Mouse (Mus musculus) thymus, postnatal 10 days (tissue): ENCODE results near the gene Hes2.
A peak's percentile ranks its signal among the peaks of the same experiment; 100 is the strongest.

Source experiments
- DNase-seq, 2 experiments: peaks; one replicate each; pipeline ENCODE4 v3.0.0; 2021; ENCODE audit warnings: low spot score in 2 of 2

The Hes2 gene

DNA sequence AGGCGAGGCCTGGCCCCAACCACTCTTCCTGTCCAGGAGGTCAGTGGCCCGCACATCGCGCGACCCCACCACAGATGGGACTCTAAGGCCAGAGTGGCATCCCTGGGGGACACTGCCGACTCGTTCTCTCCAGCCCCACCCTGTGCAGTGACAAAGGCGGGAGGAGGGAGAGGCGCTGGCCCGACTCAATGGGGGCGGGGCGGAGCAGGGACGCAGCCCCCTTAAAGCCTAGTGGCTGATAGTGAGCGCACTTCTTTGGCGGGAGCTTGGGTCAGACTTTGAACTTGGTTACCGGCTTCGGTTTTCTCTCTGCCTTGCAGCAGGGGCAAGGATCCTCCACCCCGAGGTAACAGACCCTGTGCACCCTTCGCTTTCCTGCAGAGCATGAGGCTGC, 615 bp downstream of the Hes2 start:
- no peak for DNase-seq

DNA sequence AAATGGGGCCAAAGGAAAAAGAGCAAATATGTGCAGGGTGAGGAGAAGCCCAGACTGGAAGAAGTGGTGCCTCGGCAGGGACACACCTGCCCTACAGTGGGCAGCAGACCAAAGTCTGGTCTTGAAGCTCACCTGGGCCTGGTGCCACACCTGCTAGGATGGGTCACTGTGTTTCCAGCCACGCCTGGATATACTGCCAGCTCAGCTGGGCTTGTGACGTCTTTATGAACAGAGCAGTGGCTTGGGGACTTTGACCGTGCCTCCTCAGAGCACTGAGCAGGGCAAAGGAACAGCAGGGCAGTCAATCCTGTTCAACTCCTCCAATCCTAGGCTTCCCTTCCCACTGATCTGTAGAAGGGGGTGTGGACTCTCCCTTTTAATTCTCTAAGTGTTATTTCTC, 2.1 kb downstream of the Hes2 start:
- no peak for DNase-seq

DNA sequence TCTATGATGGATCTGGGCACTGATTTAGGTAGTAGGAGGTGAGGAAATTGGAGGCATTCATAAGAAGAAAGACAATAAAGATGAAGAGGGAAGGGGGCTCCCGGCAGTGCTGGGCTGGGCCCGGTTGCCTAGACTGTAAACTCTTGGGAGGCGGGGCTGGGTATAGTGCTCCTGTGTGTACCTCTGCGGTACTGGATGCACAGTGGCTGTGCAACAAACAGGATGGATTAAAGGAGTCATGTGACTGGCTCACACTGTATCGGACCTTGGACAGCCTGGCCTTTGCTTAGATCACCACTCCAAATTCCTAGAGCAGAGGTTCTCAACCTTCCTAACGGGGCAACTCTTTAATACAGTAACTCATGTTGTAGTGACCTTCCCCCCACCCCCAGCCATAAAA, 2.9 kb downstream of the Hes2 start:
- DNase-seq, result no peak

DNA sequence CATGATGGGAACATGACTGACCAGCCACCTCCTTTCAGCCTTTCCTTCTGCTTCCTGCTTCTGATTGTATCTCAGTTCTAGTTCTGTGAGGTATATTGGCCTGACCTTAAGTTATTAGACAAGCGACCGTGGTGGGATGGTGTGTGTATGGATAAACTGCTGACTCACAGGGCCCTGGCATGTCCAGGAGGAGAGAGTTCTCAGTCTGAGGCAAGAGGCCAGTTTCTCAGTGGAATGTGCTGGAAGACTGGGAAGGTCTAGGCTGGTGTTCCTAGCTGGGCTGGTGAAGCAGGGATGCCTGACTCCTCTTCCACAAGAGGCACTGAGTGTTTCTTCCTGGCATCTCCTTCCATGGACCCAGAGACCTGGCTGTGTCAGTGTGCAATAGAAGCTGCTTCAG, 4.1 kb downstream of the Hes2 start:
- no peak for DNase-seq

DNA sequence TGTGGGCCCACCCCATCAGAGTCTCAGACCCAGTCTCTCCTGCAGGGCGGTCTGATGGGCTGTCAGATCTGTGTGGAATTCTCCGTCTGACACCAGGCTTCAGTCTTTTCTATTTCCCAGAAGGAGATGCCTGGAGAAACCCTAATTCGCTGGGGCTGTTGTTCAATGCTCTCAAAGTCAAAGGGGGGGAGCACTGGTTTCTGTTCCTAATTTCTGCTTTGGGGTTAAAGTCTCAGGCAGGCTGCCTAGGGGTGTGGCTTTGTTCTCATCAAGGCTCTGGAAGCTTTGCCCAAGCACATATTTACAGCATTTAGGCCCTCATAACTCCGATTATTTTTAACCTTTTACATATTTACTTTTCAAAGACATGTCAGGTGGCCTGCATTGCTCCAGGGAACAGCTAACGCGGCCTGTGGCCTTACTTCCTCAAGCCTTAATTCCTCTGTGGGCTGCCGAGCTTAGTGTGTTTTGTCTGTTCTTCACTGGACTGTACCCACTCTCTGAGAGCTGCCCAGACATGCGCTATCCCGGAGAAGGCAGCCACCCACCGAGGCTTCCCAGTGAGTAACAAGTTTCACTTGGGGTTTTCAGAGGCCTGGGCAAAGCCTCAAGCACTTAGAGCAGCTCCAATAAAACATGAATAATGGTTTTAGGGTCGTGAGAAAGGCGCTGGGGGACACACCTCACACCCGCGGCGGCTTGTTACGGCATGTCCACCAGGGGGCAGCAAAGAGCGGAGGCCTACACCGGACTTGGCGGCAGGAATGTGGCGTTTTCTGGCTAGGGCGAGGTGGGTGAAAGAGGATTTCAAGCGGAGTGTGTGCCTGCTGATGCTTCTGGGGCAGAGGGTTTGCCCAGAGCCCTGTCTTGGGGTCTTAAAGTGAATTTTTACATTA, 6.6 kb downstream of the Hes2 start:
- peak; percentile 37 to 84 for DNase-seq

DNA sequence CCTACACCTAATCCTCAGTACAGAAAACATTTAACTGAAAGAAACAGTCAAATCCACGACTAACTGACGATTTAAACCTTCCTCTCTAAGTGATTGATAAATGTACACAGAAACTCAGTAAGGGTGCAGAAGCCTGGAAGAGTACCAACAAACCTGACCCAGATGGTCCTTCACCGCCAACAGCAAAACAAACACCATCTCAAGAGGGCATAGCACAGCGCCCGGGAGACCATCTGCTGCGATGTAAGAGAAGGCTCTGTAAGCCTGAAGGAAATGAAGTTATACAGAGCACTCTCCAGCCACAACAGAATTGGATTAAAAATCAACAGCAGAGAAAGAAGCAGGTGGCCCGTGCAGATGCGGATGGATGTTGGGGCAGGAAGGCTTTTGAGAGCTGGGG, 9.4 kb downstream of the Hes2 start:
- no peak for DNase-seq

DNA sequence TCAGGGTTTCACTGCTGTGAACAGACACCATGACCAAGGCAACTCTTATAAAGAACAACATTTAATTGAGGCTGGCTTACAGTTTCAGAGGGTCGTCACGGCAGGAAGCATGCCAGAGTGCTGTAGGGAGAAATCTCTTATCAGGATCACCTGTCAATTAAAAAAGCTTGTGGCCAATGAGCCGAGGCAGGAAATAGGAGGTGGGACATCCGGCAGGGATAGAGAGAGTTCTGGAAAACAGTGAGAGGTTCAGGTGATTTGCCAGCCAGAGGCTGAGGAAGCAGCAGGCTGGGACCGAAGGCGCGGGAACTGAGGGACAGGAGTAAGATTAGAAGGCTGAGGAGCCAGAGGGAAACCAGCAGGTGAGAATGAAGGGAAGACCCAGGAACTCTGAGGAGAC, 10.4 kb downstream of the Hes2 start:
- no peak for DNase-seq

DNA sequence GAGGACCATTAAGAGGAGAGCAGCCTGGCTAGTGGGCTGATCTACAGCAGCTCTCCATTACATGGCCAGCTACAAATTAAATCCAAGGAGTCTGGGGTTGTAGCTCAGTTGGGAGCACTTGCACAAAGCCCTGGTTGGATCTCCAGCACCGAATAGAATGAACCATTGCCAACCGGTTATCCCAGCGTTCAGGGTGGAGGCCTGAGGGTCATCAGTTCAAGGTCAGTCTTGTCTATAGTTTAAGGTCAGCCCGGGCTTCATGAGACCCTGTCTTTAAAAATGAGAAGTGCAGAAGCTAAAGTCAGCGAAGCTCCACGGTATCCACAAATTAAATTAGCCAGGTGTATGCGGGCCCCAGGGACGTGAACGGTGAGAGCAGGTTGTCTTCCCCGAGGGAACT, 11.6 kb downstream of the Hes2 start:
- DNase-seq, result no peak

DNA sequence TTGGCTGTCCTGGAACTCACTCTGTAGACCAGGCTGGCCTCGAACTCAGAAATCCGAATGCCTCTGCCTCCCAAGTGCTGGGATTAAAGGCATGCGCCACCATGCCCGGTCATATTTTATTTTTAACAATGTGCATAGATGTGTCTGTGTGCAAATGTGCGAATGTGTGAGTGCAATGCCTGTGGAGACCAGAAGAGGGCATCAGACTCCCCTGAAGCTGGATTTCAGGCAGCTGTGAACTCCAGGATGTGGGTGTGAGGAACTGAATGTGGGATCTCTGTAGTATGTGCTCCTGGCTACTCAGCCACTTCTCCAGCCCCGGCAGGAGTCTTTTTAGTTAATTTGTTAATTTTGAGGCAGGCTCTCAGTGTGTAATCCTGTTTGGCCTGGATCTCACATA, 12.9 kb downstream of the Hes2 start:
- DNase-seq, result no peak

DNA sequence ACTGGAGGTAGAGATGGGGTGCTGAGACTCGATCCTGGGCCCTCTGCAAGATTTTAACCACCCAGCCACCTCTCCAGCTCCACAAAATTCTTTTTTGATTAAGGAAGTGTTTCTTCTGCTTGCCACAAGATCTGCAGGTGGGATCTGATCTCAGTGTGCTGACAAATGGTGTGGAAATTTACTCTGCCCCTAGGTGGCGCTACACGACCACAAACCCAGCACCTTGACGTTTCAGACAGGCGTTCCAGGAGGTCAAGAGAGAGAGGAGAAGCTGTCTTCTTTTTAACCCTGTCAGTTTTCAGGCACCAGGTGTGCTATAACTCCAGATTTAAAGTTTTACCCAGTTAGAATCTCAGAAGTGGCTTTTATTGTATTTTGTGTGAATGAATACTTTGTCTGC, 14.4 kb downstream of the Hes2 start:
- DNase-seq, result peak; percentile 76 to 89

DNA sequence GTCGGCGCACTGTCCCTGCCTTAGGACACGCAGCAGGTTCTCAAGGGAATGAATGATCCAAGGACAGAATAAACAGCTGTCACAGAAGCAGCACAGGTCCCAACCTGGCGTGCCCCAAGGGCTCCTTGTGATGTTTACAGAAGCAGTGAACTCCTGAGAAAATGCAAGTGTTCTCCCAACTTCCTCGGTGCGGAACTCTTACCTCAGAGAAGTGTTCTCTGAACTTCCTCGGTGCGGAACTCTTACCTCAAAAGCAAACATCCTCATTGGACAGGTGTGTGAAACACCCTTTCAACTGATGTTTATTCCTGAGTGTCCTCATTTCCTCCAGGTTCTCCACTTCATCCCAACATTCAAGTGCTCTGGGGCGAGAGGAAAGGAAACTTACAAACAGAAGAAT, 15.3 kb downstream of the Hes2 start:
- no peak for DNase-seq

DNA sequence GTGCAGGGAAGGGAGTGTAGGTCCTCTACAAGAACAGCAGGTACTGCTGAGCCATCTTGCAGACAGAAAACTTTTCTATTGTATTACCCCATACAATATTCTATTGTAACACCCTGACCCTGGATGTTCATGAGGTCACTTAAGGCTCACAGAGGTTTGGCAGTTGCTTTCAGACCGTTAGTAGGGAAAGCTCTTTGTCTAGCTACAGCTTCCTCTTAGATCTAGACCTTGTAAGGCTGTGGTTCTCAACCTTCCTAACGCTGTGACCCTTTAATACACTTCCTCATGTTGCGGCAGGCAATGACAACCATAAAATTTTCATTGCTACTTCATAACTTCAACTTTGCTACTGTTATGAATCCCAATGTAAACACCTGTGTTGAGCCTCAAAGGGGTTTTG, 18.0 kb downstream of the Hes2 start:
- DNase-seq, result no peak

DNA sequence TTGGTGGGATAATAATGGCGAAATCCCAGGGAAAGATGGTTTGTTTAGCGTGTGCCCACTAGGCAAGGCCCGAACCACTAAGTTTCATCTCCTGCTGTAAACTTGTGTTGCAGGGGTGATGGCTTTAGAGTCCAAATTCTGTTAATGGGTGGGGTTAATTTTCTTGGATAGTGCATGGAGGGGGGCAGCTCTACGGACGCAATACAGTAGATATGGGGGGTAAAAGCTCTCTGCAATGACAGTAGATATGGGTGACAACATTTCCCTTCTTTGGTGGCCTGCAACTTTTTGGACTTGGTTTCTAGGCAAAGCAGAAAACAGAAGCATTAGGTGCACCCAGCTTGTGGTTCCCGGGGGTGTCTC, 18.5 kb downstream of the Hes2 start:
- DNase-seq, result no peak

DNA sequence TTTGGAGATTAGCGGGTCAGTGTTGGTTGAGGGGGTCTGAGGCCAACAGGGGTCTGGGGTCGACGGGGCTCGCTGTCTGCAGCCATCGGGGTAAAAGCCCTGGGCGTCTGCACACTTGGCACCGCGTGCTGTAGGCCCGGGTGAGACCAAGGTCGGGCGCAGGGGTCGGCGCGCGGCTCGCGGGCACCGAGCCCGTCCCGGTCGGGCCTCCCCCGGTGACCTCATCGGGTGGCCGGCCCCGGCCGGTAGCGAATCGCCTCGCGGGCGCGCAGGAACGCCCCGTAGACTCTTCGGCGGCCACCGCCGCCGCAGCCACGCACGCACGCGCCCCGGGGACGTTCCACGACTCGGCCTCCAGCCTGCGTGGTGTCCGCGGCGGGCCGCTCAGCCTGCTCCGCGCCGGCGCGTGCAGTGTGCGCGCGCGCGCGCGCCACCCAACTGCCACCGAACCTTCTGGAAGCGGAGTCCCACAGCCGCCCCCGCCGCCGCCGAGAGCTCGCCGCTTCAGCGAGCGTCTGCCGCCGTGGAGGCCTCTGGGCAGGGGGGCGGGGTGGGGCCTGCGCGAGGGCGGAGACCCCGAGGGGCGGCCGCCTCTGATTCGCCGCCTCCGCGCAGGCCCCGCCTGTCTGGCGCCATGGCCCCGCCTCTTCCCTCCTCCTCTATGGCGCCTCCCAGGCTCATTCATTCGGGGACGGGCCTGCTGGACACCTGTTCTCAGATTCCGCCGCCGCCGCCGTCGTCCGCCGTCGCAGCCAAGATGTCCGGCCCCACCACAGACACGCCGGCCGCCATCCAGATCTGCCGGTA, 19.1 kb downstream of the Hes2 start, which contains the start of gene Acot7:
Acot7 (plus strand) TSS at position 598 of the 807 bp plus-strand sequence.
- DNase-seq, result peak; percentile 91 to 95

DNA sequence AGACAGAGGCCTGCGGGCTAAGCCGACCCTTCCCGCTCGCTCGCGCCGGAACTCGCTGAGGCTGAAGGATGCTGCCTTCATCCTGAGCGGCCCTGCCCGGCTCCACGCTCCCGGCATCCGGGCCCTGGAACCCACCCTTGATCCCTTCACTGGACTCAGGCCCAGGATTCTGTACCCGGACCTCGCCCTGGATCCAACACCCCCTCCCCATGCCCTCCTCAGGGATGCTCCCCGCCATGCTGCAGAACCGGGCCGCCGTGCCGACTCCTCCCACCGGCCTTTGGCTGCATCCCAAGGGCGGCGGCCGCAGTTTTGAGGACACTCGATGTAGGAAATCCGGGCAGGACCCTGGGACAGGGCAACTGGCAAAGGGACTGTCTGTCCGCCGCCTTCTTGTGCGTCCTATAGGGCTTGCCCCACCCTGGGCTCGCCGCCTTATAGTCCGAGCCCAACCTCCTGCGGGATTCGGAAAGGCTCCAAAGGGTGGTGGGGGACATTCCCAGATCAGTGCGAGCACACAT, 19.7 kb downstream of the Hes2 start:
- peak in 1 of 2 experiments; percentile 41 for DNase-seq

DNA sequence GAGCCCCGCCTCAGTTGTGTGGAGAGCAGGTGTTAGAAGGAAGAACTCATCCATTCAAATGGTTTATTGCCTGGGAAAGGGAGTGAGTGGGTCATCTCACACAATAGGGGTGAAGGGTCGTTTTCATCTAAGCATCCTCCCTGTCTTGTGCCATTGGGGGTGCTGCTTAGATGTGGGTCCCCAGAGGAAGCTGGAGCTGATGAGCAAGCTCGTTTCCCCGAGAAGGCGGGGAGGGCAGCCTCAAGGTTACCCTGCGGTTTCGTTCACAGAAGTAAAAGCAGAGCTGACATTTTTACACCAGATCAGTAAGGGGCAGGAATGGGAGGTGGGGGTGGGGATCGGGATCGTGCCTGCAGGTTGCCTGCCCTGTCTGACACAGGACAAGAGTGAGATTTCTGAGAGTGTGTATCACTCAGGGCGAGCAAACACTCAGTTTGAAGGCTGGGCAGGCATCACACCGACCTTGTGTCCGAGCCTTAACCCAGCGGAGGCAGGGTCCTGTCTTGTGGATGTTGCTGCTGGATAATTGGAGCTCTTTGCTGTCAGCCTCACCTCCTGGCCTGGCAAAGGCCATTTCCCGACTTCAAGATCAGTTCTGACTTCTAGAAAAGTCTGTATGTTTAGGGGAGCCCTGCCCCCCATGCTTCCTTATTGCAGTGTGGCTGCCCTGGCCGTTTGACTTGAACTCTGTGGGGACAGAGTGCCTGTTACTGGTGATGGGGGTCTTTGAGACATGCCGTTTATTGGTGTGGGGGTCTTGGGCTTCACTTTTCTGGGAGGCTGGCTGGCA, 20.4 kb downstream of the Hes2 start:
- DNase-seq, result peak; percentile 48 to 49

DNA sequence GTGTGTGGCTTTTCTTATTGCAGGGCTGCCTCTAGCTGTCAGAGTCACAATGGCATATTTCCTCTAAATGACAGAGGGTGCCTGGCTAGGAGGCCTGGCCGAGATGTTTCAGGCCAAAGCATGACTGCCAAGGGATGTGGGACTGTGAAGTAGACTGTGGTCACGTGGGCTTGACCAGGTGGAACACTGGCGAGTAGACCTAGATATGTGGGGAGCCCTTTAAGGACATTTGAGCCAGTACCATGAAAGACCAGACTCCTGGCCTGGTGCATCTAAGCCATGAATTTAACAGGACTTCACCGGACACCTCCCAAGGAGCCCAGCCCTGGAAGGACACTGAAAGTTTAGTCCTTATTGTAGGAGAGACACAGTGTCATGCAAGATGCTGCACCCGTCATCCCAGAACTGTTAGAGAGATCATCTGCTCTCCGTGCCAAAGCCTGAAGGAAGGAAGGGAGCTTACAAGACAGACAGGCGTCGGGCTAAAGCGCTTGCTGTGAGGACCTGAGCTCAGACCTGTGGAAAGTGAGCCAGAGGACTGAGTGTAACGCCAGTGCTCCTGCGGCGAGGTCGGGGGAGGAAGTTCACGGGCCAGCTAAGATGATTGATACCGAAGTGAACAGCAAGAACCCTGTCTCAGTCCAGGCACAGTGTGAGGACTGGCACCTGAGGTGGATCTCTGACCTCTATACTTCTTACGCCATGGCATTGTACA, 21.4 kb downstream of the Hes2 start:
- no peak for DNase-seq

DNA sequence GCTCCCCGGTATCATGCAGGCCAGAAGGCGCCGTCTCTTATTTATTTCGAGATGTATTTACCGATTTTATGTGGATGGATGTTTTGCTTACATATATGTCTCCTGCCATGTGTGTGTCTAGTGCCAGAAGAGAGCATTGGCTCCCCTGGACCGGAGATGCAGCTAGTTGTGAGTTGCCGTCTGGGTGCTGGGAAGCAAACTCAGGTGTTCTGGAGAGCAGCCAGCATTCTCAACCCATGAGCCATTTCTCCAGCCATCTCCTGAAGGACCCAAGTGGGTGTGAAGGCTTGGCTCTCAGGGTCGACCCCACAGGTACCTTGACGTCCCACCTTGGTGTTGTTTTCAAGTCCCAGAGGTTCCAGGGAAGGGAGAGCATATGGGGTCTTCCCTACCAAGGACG, 23.5 kb downstream of the Hes2 start:
- DNase-seq, result no peak

DNA sequence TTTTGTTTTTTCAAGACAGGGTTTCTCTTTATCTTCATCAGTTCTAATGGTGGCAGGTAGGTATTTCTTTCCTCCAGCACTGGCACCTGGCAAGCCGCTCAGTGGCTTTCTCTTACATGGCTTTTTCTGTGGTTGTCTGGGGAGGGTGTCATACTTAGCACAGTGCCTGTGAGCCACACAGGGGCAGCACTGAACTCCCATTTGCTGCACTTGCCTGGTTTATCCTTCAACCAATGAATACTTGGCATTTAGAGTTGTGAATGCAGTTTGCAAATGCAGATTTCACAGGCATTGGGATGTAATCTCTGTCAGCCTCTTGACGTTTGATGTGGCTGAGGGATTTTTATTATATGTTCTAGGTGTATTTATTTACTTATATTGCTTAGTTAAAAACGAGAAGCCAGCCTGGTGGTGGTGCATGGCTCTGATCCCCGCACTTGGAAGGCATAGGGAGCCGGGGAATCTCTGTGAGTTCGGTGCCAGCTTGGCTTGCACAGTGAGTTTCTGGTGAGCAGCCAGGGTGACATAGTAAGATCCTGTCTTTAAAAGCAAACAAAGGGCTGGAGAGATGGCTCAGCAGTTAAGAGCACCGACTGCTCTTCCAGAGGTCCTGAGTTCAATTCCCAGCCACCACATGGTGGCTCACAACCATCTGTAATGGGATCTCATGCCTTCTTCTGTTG, 25.8 kb downstream of the Hes2 start:
- peak in 1 of 2 experiments; percentile 35 for DNase-seq

DNA sequence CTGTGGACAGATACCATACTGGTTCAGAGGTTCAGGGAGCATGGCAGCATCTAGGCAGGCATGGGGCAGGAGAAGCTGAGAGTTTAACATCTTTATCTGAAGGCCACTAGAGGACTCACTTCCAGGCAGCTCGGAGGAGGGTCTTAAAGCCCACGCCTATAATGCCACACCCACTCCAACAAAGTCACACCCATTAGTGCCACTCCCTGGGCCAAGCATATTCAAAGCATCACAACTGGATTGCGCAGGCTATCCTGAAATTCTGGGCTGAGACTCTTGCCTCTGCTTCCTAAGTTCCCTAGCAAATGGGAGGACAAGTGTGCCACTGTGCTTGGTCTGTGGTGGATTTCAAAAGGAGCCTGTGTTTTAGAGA, 26.5 kb downstream of the Hes2 start:
- no peak for DNase-seq
